Mouse (Mus musculus): ENCODE measurements around the gene Pnma1.

The Pnma1 gene

DNA sequence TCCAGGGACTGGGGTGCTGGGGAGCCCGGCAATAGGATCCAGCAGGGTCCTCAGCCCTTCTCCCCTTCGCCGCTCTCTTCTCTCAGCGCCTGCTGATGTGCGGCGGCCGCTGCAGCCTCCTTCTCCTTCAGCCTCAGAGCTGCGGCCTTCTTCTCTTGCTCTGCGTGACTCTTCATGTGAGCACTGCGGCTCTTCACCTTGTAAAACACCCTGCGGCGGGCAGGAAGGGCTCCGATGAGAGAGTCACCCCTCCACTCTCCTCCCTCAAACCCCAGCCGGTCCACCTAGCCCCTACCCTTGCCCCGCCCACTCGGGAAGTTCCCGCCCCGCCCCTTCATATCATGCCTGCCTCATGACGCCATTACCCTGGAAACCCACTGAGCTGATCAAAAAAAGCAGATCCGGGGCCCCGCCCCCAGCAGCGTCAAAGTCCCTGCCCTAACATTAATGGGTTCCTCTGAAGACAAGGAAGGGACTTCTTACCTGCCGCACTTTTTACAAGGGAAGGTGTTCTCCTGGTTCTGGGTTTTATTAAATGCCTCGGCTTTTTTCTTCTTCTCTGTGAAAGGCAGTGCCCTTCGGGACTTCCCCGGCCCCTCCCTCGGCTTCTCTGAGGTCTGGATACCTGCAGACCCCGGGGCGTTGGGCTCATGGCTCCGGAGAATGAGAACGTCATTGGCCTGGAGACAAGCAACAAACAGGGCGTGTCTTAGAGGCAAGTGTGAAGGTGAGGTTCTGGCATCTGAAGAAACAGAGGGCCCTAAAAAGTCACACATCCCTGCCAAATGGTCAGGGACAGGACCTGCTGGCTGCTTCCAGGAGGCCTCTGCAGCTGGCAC, 4.3 kb upstream of the Pnma1 start:
- DNase-seq, result peak; percentile 90

DNA sequence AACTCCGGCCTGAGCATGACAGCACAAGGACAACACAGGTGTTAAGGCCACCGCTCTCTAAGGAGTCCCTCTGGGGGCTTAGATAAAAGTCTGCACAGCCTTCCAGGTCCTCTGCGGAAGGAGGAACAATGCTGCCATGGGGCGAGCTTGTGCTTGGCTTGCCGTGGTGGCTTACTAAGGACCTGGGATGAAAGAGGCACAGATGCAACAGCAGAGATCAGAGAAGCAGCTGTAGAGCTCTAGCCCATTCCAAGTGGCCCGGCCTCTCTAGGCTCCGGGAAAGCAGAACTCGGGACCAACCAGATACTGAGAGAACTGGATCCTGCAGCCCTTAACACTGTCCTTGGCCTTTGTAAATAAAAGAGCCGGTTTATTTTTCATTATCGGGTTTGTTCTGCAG, 3.6 kb upstream of the Pnma1 start:
- peak; percentile 82 for DNase-seq

DNA sequence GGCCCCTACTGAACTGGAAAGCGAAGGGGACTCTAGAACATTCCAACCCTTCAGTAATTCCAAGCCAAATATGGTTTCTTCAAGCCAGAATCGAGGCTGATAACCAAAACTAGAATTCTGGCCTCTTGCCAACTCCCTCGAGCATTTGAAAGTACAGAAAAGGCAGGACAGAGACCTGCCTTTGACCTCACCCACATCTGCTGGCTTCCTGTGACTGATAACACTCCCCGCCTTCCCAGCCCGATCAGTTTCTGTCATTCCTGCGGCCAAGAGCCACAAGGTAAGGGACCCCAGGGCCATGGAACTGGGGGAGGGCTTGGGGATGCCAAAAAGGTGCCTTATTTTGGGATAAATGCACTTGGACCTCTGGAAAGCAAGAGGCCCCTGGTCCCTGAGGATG, 2.7 kb upstream of the Pnma1 start:
- peak; percentile 94 for DNase-seq

DNA sequence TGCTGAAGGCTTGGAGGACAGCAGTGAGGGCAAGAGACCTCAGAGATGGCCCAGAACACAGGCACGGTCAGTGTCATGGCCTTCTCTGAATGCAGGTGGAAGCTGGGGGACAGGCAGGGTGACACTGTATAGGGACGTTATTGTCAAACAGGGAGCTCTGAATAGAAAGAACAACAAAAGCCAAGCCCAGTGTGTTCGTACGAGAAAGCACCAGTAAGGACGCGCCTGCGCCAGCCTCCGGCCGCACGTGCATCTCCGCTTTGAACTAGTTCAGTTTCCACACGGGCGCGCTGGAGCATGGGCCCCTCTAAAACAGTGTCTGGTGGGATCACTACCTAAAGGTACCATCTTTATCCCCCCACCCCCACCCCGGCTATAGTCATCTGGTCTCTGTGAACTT, 1.7 kb upstream of the Pnma1 start:
- peak; percentile 90 for DNase-seq

DNA sequence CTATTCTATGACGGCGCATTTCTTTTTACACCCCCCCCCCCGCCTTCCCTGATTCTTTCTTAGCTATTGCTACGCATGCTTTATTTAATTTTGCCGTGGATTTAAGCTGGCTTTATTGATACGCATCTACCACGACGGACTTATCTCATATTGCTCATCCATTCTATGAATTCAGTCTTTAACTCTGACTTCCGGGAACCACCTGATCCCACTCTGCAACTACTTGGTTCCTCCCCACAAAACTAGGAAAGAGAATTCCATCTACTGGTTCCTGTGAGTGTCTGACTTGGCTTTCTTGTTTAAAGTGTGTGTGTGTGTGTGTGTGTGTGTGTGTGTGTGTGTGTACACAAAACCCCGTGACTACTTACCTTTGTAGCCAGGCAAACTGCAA, 328 bp upstream of the Pnma1 start:
- no peak for DNase-seq

DNA sequence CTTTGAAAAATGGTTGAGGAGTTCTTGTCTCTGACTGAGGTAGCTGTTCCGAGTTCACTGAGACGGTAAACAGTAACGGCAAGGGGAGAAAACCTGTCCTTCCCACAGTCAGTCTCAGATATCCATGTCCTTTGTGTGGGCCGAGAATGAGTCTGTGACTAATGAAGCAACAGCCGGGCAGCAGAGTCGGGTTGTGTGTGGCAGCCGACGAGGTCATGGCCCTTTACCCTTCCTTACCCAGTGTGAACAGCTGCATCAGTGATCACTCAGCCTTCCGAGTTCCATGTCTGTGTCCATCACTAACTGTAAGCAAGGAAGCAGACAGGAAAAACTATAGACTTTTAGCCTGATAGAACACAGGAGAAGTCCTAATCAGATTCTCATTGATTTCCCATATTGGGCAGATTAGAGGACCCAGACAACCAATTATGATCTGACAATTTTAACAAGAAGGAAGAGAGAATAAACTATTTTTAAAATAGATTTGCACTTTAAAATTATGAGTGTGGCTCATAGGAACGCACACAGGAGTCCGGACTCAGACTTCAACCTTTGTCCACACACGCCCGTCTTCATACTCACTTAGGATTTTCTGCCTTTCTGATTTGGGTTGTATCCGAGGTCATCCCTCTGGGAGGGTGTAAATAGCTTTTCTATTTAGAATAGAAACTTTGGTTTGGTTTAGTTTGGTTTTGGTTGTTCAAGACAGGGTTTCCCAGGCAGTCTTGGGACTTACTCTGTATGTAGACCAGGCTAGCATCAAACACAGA, 5.8 kb downstream of the Pnma1 start:
- DNase-seq, result peak; percentile 64

DNA sequence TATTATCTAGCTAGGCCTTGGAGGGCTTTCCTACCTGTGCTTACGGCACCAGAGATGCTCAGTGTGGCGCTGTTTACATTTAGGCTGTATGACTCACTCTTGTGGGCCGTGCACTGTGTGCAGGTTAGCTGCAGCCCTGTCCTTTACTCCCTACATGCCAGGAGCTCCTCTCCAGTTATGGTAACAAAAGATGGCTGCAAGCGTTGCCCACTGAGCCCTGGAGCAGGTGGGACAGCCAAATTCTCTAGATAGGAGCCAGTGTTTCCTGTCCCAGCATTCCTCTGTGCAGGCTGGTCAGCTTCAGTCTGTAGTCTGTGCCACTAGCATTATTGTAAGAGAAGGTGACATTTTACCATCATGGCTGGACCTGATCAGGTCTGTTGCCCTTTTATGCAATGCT, 7.0 kb downstream of the Pnma1 start:
- peak; percentile 66 for DNase-seq

DNA sequence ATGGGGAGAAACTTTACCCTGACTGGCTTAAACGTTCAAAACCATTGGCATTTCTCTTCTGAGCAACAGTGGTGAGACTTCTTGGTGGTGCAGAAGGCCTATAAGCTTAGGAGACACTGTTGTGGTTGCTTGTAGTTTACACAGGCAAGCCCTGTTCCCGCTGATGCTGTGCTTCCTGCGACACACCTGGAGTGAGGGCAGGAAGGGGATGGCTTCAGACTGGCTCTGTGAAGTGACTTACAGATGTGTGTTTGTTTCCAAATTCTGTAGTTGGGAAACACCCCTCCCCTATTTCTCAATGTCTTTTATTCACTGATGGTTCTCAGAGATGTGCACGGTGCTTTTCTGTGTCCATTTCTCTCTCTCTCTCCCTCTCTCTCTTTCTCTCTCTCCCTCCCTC, 8.2 kb downstream of the Pnma1 start:
- peak; percentile 62 for DNase-seq

DNA sequence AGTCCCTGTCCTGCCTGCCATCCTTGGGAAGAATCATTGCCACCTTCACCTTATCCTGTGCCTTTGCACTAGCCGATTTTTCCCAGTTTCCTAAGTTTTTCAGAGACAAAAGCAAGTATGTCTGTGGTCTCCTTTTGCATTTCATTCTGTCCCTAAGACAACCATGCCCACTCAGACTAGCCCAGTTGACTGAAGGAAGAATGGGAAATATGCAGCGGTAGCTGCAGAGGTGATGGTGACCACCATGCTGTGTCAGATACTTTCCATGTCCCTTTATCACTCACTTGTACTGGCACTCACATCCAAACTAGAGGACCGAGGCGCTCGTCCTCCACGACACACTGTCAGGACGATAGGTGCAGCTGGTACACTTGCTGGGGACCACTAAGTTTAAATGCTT, 11.2 kb downstream of the Pnma1 start:
- peak; percentile 61 for DNase-seq

DNA sequence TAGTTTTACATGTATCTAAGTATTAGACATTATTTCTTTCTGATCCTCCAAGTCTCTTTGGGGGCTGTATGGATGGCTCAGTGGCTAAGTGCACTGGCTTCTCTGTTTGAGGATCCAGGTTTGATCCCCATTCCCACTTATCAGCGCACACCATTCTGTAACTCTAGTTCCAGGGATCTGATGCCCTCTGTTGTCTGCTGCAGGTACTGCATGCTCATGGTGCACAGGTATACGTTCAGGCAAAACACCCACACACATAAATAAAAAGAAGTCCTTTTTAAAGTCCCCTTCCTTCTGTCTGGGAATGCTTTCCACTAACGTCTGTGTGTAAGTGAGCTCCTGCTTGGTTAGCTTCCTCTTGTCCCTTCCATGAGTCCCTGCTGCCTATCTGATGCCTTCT, 16.0 kb downstream of the Pnma1 start:
- DNase-seq, result peak; percentile 83

DNA sequence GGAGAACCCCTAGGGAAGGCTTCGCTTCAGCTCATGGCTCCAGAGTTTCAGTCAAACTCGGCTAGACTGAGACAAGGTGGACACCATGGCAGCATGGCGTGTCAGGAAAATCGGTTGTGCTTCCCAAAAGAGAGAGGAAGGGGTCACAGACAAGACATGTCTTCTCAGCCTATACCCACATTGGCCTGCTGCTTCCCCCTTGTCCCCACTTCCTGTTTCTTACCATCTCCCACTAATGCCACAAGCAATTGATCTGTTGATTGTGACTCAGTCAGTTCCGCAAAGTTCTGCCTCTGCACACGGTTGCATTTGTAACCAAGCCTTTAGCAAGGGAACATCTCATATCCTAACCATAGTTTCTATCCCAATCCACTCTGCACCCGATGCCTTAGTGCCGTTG, 18.4 kb downstream of the Pnma1 start:
- DNase-seq, result peak; percentile 87

DNA sequence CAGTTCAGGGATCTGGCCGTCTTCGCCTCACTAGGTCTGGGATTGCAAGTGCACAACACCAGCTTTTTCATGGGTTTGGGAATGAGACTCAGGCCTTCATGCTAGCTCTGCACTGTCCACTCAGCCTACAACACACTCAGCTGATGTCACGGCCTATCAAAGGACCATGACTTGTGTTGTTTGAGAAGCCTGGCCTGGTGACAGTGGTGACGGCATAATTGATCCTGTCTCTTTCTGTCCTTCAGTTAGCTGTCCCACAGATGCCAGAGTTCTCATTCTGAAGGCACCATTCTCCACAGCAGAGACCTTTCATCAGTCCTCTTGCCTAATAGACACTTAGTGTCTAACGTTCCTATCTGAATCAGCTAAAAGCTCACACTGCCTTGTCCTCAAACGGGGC, 19.7 kb downstream of the Pnma1 start:
- DNase-seq, result peak; percentile 48

DNA sequence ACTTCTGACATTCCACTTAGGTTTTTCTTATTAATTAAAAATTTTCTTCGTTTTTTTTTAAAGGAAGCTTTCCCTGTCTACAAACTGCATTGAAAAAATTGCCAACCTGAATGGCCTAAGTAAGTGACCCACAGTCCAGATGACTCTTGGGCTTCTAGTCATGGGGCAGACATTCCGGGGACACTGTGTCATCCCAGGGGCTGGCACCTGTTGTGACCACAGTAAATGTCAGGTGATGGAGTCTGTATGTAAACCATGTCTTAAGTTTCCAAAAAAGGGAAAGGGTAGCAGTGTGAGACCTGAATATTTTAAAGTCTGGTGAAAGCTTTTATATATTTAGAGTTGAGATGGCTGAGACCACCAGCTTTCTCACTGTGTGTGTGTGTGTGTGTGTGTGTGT, 21.4 kb downstream of the Pnma1 start:
- DNase-seq, result no peak

DNA sequence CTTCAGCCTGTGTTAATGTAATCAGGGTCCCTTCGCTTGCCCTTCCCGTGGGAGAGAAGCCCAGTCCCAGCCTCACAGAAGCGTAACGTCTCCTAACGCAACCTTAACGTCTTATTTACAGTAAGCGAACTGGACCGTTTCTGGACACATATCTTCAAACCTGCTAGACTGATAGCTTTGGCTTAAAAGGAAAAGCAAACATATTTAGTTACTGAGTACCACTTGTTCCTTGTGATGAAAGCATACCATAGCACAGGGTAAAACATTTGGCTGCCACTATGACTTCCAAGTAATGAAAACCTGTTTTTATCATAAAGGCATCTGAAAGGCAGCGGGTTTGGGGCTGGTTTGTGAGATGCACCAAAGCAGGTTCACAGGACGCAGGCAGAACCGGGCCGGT, 22.4 kb downstream of the Pnma1 start:
- DNase-seq, result no peak

DNA sequence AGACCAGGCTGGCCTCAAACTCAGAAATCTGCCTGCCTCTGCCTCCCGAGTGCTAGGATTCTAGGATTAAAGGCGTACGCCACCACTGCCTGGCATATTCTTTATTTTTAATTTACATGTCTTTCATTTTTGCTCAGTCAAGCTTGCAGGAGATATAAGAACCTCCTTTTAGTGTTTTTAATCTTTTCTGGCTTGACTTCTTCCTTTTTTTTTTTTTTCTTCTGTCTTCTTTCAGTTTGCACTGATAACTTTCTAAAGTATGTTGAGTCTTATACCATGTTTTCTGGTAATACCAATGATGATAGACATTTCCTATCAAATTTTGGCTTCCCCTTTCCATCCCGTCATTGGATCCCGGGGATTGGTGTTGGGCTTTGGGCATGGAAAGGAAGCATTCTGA, 28.7 kb downstream of the Pnma1 start:
- DNase-seq, result no peak

DNA sequence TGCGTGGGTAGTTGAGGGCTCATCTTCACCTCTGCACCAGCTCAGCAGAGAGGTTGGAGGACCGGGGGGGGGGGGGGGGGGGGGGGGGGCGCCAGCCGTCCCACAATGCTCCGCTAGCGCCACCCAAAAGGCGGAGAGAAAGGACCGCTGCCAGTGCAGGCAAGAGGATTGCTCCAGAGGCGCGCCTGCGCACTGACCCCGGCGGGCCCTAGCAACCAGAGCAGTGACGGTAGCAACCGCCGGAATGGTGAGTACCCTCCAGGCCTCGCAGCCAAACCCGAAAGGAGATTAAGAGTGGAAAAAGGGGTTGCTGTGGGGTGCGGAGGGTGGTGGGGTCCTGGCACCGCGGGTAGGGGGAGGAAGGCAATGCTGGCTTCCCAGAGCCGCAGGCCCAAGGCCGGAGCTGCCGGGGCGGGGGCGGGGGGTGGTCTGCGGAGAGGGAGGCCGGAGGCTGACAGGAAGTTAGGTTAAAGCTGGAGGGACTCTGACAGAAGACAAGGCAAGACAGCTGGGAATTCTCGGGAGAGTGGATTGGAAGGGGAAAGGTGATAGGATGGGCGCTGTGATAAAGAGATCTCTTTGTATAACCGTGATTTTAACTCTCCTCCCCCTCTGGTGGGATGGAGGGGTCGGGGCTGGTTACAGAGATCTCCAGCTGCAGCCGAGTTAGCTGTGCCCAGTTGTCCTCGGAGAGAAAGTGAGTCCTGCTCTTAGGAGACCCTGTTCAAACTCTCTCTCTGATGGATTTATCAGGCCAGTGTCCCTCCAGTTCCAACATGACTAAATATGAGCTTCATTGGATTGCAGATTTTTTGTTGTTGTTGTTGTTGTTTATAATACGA, 33.9 kb downstream of the Pnma1 start, which contains the start of gene Dnal1:
Gene Dnal1 (plus strand): TSS at position 214 of the 842 bp plus-strand sequence.
- DNase-seq, result peak; percentile 99

DNA sequence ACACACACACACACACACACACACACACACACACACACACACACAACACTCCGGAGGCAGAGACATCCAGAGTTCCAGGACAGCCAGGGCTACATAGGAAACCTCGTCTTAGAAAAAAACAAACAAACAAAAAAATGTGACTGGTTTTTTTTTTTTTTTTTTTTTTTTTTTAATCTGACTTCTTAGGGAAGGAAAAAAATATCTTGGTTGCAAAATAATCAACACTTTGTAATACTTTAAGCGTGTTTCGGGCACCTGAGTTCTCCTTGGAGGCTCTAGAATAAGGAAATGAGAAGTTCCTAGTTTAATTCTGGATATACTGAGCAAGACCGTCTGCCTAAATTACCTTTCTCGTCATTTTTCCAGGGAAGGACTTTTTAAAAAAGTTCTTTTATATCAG, 34.6 kb downstream of the Pnma1 start:
- no peak for DNase-seq

DNA sequence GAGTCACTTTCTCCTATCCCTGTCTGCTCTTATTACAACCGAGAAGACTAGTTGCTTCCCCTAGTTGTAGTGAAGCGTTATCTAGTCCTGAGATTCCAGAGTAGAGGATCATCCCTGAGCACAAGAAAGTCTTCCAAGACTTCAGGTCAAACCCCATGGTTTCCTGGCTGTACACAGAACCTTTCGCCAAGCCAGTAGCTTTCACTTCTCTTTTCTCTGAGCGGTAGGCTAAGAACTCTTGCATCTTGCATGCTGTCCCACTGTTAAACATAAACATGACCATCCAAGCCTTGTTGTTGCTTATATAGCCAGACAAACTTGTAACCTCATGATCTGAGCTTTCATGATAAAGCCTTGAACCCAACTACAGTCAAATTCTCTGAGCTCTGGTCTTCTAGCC, 37.5 kb downstream of the Pnma1 start:
- DNase-seq, result no peak

DNA sequence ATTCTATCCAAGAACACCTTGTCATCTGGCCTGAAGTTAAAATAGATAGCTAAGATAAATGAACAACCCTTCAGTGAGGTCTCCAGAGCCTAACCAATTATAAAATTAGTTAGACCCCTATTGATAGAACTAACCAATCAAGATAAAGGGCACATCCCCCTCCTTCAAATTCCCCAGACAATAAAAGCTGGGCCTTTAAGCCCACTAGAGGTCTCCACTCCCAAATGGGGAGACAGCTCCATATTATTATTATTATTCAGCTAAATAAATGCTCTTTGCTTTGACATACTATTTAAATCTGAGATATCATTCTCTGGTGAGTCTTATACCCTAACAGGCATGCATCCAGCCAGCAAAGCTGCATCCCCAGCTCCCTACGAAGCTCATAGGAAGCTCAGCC, 38.4 kb downstream of the Pnma1 start:
- peak; percentile 25 for DNase-seq

DNA sequence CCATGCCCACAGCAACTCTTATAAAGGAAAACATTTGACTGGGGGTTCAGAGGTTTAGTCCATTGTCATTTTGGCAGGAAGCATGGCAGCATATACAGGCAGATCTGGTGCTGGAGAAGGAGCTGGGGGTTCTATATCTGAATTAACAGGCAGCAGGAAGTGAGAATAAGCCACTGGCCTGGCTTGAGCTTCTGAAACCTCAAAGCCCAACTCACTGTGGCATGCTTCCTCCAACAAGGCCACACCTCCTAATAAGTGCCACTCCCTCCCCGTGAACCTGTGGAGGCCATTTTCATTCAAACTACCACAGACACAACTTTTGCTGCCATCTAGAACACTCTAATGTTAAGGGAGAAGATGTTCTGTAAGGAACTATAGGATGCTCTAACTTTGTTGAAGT, 40.6 kb downstream of the Pnma1 start:
- peak; percentile 31 for DNase-seq

DNA sequence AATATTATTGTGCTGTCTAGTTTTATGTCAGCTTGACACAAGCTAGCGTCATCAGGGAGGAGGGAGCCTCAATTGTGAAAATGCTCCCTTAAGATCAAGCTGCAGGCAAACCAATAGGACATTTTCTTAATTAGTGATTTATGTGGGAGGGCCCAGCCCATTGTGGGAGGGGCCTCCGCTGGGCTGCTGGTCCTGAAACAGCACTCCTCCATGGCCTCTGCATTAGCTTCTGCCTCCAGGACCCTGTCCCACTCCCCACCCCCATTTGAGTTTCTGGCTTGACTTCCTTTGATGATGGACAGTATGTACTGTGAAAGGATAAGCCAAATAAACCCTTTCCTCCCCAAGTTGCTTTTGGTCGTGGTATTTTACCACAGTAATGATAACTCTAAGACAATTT, 41.3 kb downstream of the Pnma1 start:
- DNase-seq, result peak; percentile 75

DNA sequence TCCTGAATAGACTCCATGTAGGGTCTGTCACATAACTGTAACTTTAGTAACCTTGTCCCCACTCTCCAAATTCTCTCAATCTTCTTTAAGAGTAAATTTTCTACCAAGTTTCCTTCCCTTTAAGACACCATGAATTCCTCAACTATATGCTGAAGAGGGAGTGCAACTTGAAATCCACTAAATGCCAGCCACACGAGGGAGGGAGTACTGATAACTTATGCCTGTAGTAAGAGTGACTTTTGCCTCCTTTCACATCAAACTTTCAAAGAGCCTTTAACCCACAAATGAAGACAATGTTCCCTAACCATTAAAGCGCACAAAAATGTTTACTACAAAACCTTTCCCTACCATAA, 46.8 kb downstream of the Pnma1 start:
- DNase-seq, result no peak

All from heart, adult 11 months (tissue).